Mouse (Mus musculus) ZHBTc4 (cell line): ENCODE measurements at regions not wholly inside any gene's neighbourhood (a gene's known extent, or its start where the extent isn't known, plus 50 kb on each side); places are given as distances from the start of the nearest gene placed in this dataset.

Experiments
- DNase-seq: peaks from one replicate; pipeline ENCODE4 v3.0.0-alpha.2; 2011; ENCODE audit warnings: low read depth, low spot score

- peak; percentile 29 for DNase-seq
Measured at GRCm38 (mm10) chr4:32074399-32075296, 110.8 kb downstream of the Map3k7 start.

- no peak for DNase-seq
Measured at GRCm38 (mm10) chr4:32076391-32076925, 112.6 kb downstream of the Map3k7 start.

- DNase-seq: no peak
Measured at GRCm38 (mm10) chr4:32083456-32083855, 119.6 kb downstream of the Map3k7 start.

- DNase-seq: no peak
Measured at GRCm38 (mm10) chr4:32084250-32084869, 120.5 kb downstream of the Map3k7 start.

GRCm38 (mm10) chr4:32085040-32085439, 121.1 kb downstream of the Map3k7 start:
- no peak for DNase-seq

- DNase-seq: peak; percentile 67
Measured at GRCm38 (mm10) chr4:32091086-32091485, 127.2 kb downstream of the Map3k7 start.

GRCm38 (mm10) chr4:32092320-32093041, 128.6 kb downstream of the Map3k7 start:
- no peak for DNase-seq

GRCm38 (mm10) chr4:32098233-32098632, 134.3 kb downstream of the Map3k7 start:
- no peak for DNase-seq

- DNase-seq: no peak
Measured at GRCm38 (mm10) chr4:32101002-32101401, 137.1 kb downstream of the Map3k7 start.

- DNase-seq: peak; percentile 49
Measured at GRCm38 (mm10) chr4:32106664-32107171, 131.9 kb upstream of the Bach2 start.

- no peak for DNase-seq
Measured at GRCm38 (mm10) chr4:32122320-32122719, 116.3 kb upstream of the Bach2 start.

- DNase-seq: no peak
Measured at GRCm38 (mm10) chr4:32126828-32127227, 111.8 kb upstream of the Bach2 start.

GRCm38 (mm10) chr4:32130594-32130993, 108.0 kb upstream of the Bach2 start:
- DNase-seq: peak; percentile 54

GRCm38 (mm10) chr4:32131819-32132218, 106.8 kb upstream of the Bach2 start:
- no peak for DNase-seq

GRCm38 (mm10) chr4:32136151-32136550, 102.5 kb upstream of the Bach2 start:
- DNase-seq: no peak

GRCm38 (mm10) chr4:32137243-32137642, 101.4 kb upstream of the Bach2 start:
- DNase-seq: no peak

GRCm38 (mm10) chr4:32137966-32138365, 100.6 kb upstream of the Bach2 start:
- DNase-seq: no peak

GRCm38 (mm10) chr4:32139586-32139985, 99.0 kb upstream of the Bach2 start:
- DNase-seq: no peak

- DNase-seq: no peak
Measured at GRCm38 (mm10) chr4:32140068-32140467, 98.5 kb upstream of the Bach2 start.

GRCm38 (mm10) chr4:32142198-32142597, 96.4 kb upstream of the Bach2 start:
- no peak for DNase-seq

- no peak for DNase-seq
Measured at GRCm38 (mm10) chr4:32147146-32147545, 91.5 kb upstream of the Bach2 start.

GRCm38 (mm10) chr4:32148597-32148996, 90.0 kb upstream of the Bach2 start:
- no peak for DNase-seq
